Mouse (Mus musculus) large intestine, adult 2 months (tissue): ENCODE data around the gene Fam161b. TPM values are rescaled to one million over a fixed set of nuclear protein-coding genes. Genes with fewer than 3 reads are reported as not detected.

Experiments
- polyA plus RNA-seq: library from polyadenylated mRNA; depleted of rRNA; stranded (reverse); fragments of >200 nt; gene quantifications from 2 replicates; pipeline ENCODE4 v1.2.3, GENCODE M21; 2012; rRNA removed

Fam161b gene
- polyA plus RNA-seq, 1 experiment, result 0.64 TPM

Other genes starting within 250 kb of the Fam161b start
- gene Dnal1, start 247.5 kb downstream of the Fam161b start, polyA plus RNA-seq, result 0.69 and 1.2 TPM in 2 replicates
- 0.16 and 0.22 TPM in 2 replicates for gene Pnma1, start 213.3 kb downstream of the Fam161b start, polyA plus RNA-seq
- 9.1 and 15.3 TPM in 2 replicates for gene Elmsan1, start 143.0 kb downstream of the Fam161b start, polyA plus RNA-seq
- 9.4 and 13.3 TPM in 2 replicates for gene Ptgr2, start 76.6 kb downstream of the Fam161b start, polyA plus RNA-seq
- gene Zfp410, start 45.0 kb downstream of the Fam161b start, polyA plus RNA-seq, result 29.4 and 35.1 TPM in 2 replicates
- 43.2 and 49.7 TPM in 2 replicates for gene Coq6, start 176 bp downstream of the Fam161b start, polyA plus RNA-seq
- 16.7 and 33.8 TPM in 2 replicates for gene Entpd5, start 47.2 kb upstream of the Fam161b start, polyA plus RNA-seq
- 0.04 and 0.10 TPM in 2 replicates for gene Bbof1, start 47.2 kb upstream of the Fam161b start, polyA plus RNA-seq
- 4.2 and 4.7 TPM in 2 replicates for gene Rnf113a2, start 55.4 kb upstream of the Fam161b start, polyA plus RNA-seq
- 4.7 and 7.5 TPM in 2 replicates for gene Aldh6a1, start 89.2 kb upstream of the Fam161b start, polyA plus RNA-seq
- gene Lin52, start 89.6 kb upstream of the Fam161b start, polyA plus RNA-seq, result 6.4 and 7.6 TPM in 2 replicates
- not detected in 2 replicates for gene Vsx2, start 207.9 kb upstream of the Fam161b start, polyA plus RNA-seq